Mouse (Mus musculus): ENCODE measurements around the gene Lztfl1. TPM values are rescaled to one million over a fixed set of nuclear protein-coding genes. Genes with fewer than 3 reads are reported as not detected.
"Not testable (repeated sequence)": the region's sequence is repeated elsewhere in the genome, so short reads cannot be mapped to it uniquely, and the experiment has no call there.

The Lztfl1 gene
- total RNA-seq, 4 experiments from 2014 or later = 13.1 to 17.7 (median 15.2) TPM

GRCm38 (mm10) chr9:123683704-123684103 is 33.8 kb downstream of the Lztfl1 start:
- no peak for DNase-seq (ENCODE audit: low spot score in 2 of 2)

- no peak for DNase-seq (ENCODE audit: low spot score in 2 of 2)
Observed at GRCm38 (mm10) chr9:123679198-123679597, 38.3 kb downstream of the Lztfl1 start.

- DNase-seq (ENCODE audit: low spot score in 2 of 2) = no peak
Observed at GRCm38 (mm10) chr9:123678327-123679105, 39.0 kb downstream of the Lztfl1 start, which contains the start of the genes Ccr9 and Slc6a20a. TSS of gene Ccr9 (plus strand) at chr9:123678439. TSS of gene Slc6a20a (minus strand) at chr9:123678885.

- no peak for DNase-seq (ENCODE audit: low spot score in 2 of 2)
Observed at GRCm38 (mm10) chr9:123665645-123666044, 51.9 kb downstream of the Lztfl1 start.

GRCm38 (mm10) chr9:123659986-123660676 is 57.4 kb downstream of the Lztfl1 start:
- not testable (repeated sequence) for DNase-seq (ENCODE audit: low spot score in 2 of 2)

- no peak for DNase-seq (ENCODE audit: low spot score in 2 of 2)
Observed at GRCm38 (mm10) chr9:123658981-123659380, 58.5 kb downstream of the Lztfl1 start.

GRCm38 (mm10) chr9:123657457-123657856 is 60.0 kb downstream of the Lztfl1 start:
- no peak for DNase-seq (ENCODE audit: low spot score in 2 of 2)

- no peak for DNase-seq (ENCODE audit: low spot score in 2 of 2)
Observed at GRCm38 (mm10) chr9:123651369-123651768, 66.1 kb downstream of the Lztfl1 start.

GRCm38 (mm10) chr9:123649785-123650511 is 67.5 kb downstream of the Lztfl1 start:
- DNase-seq (ENCODE audit: low spot score in 2 of 2) = no peak

Other genes with a start within 250 kb of the Lztfl1 start
- 10 to 100 TPM; 34.3 to 48.3 (median 40.6) TPM for gene Limd1, start 239.0 kb downstream of the Lztfl1 start, total RNA-seq (2022)
- gene Sacm1l, start 187.9 kb downstream of the Lztfl1 start, total RNA-seq (2022) = 10 to 100 TPM; 15.8 to 25.1 (median 19.2) TPM
- gene Slc6a20b, start 85.1 kb downstream of the Lztfl1 start, total RNA-seq (2022) = not detected
- not detected for gene Ccr9, start 39.3 kb downstream of the Lztfl1 start, total RNA-seq (2022)
- not detected for gene Slc6a20a, start 38.8 kb downstream of the Lztfl1 start, total RNA-seq (2022)
- not detected for gene Cxcr6, start 88.8 kb upstream of the Lztfl1 start, total RNA-seq (2022)
- gene Fyco1, start 134.2 kb upstream of the Lztfl1 start, total RNA-seq (2022) = 100 to 1,000 TPM; 151 to 190 (median 177) TPM
- gene Xcr1, start 144.3 kb upstream of the Lztfl1 start, total RNA-seq (2022) = not detected

All from gastrocnemius, adult 8-10 months (tissue).